Comparison of ENCODE assay signal across 8 mouse cellular contexts in genomic region chr1:134513312-134513860, GRCm38 (mm10). TPM values are rescaled to one million over a fixed set of nuclear protein-coding genes. Genes with fewer than 3 reads are reported as not detected.
DNase-seq lines count a peak whose midpoint lies in the region; ATAC-seq and TF ChIP-seq lines count a peak whose summit lies in the region.

No protein-coding gene starts in this region.

- H3K4me1 ChIP-seq in embryonic facial prominence, embryonic 11.5 days (ENCODE audit: control insufficient read depth, insufficient read depth, low read length): peaks cover 4% of the 10 kb centered on the region
- H3K4me1 ChIP-seq in limb, embryonic 14.5 days (ENCODE audit: control insufficient read depth, insufficient read depth, low read length): peaks cover 19% of the 10 kb centered on the region
- H3K4me1 ChIP-seq in midbrain, embryonic 14.5 days (ENCODE audit: control insufficient read depth, insufficient read depth, low read length): 0 out of 2 replicates have a peak, but pooled peaks cover 6% of the 10 kb centered on the region

- no peaks in the 10 kb centered on the region for H3K36me3 ChIP-seq in embryonic facial prominence, embryonic 11.5 days (replicated peaks; ENCODE audit: control insufficient read depth, insufficient read depth, low read depth, low read length)
- H3K36me3 ChIP-seq in limb, embryonic 14.5 days (ENCODE audit: control insufficient read depth, insufficient read depth, low read length): peaks cover 9% of the 10 kb centered on the region
- peaks cover under 1% of the 10 kb centered on the region; the same call in 1 of the 2 replicates for H3K36me3 ChIP-seq in midbrain, embryonic 14.5 days (ENCODE audit: control insufficient read depth, insufficient read depth, low read length)

- peak; percentile 23 for DNase-seq in kidney, adult 18-20 months
- DNase-seq in kidney, adult 11 months: no peak
- DNase-seq in embryonic facial prominence, embryonic 11.5 days (ENCODE audit: low spot score): peak; percentile 54
- peak; percentile 26 to 37 for DNase-seq in heart, postnatal 36 days
- DNase-seq in limb, embryonic 14.5 days (ENCODE audit: low spot score): peak; percentile 24
- peak; percentile 62 for DNase-seq in midbrain, embryonic 14.5 days
- peak; percentile 50 to 69 for DNase-seq in urinary bladder, postnatal 4 days (ENCODE audit: low spot score in 2 of 2)
- no peak for DNase-seq in thymus, postnatal 36 days

- TF ChIP-seq POLR2A in limb, embryonic 14.5 days (IDR thresholded peaks at IDR 0.05; ENCODE audit: borderline replicate concordance, extremely low read depth, insufficient read depth, insufficient read length): no peak

- ATAC-seq in embryonic facial prominence, embryonic 11.5 days (replicated peaks; ENCODE audit: insufficient number of reproducible peaks, low FRiP score, low TSS enrichment, low read depth): peak; percentile 57; the same call in 1 of the 2 replicates
- no peak for ATAC-seq in limb, embryonic 14.5 days (ENCODE audit: low FRiP score, low read depth)
- ATAC-seq in midbrain, embryonic 14.5 days (ENCODE audit: low FRiP score, low TSS enrichment): no peak

- peak overlapping the region; percentile 54 for H3K9ac ChIP-seq in embryonic facial prominence, embryonic 11.5 days (replicated peaks; ENCODE audit: low read length)
- H3K9ac ChIP-seq in limb, embryonic 14.5 days (ENCODE audit: low read depth, low read length, severe bottlenecking): peak overlapping the region; percentile 53
- peak overlapping the region; percentile 42 for H3K9ac ChIP-seq in midbrain, embryonic 14.5 days (replicated peaks; ENCODE audit: low read length)

- 2% methylated on average over 38 of the region's 38 CpGs for WGBS in embryonic facial prominence, embryonic 11.5 days
- WGBS in limb, embryonic 14.5 days: 2% methylated on average over 35 of the region's 38 CpGs
- WGBS in midbrain, embryonic 14.5 days: 1% methylated on average over 38 of the region's 38 CpGs

- peak overlapping the region; percentile 83 for H3K4me2 ChIP-seq in embryonic facial prominence, embryonic 11.5 days (ENCODE audit: low read depth, low read length)
- peak overlapping the region; percentile 66 for H3K4me2 ChIP-seq in limb, embryonic 14.5 days (replicated peaks; ENCODE audit: low read depth, low read length, severe bottlenecking)
- peak overlapping the region; percentile 59 for H3K4me2 ChIP-seq in midbrain, embryonic 14.5 days (ENCODE audit: low read length)

- H3K4me3 ChIP-seq in embryonic facial prominence, embryonic 11.5 days (ENCODE audit: low read depth, low read length): peak overlapping the region; percentile 42
- peak overlapping the region; percentile 37 for H3K4me3 ChIP-seq in limb, embryonic 14.5 days (replicated peaks; ENCODE audit: low read length)
- H3K4me3 ChIP-seq in midbrain, embryonic 14.5 days (replicated peaks; ENCODE audit: low read depth, low read length): peak overlapping the region; percentile 33

- intact Hi-C loops in heart, postnatal 36 days (cut with DNase I): no loop called here

- peaks cover 5% of the 10 kb centered on the region for H3K27me3 ChIP-seq in embryonic facial prominence, embryonic 11.5 days (ENCODE audit: control insufficient read depth, insufficient read depth, low read length)
- H3K27me3 ChIP-seq in limb, embryonic 14.5 days (ENCODE audit: control insufficient read depth, insufficient read depth, low read length): peaks cover 21% of the 10 kb centered on the region
- H3K27me3 ChIP-seq in midbrain, embryonic 14.5 days (ENCODE audit: control insufficient read depth, insufficient read depth, low read length): peaks cover 6% of the 10 kb centered on the region; the same call in 1 of the 2 replicates

- H3K27ac ChIP-seq in embryonic facial prominence, embryonic 11.5 days (replicated peaks; ENCODE audit: low read depth, low read length): no peak overlapping the region
- no peak overlapping the region for H3K27ac ChIP-seq in limb, embryonic 14.5 days (replicated peaks; ENCODE audit: low read depth, low read length)
- H3K27ac ChIP-seq in midbrain, embryonic 14.5 days (replicated peaks; ENCODE audit: low read depth, low read length): no peak overlapping the region

- H3K9me3 ChIP-seq in embryonic facial prominence, embryonic 11.5 days (replicated peaks; ENCODE audit: control insufficient read depth, low read length): no peaks in the 10 kb centered on the region
- no peaks in the 10 kb centered on the region for H3K9me3 ChIP-seq in limb, embryonic 14.5 days (ENCODE audit: control insufficient read depth, low read length)
- no peaks in the 10 kb centered on the region for H3K9me3 ChIP-seq in midbrain, embryonic 14.5 days (ENCODE audit: control insufficient read depth, low read length)

RNA-seq across cellular contexts. Expression of gene Rabif, which starts 18.9 kb away (rescaled TPM):
- polyA plus RNA-seq in embryonic facial prominence, embryonic 11.5 days (2014; fragmentation: Nextera tagmentation; extraction: Ambion mirVana): 43.7 and 47.8 TPM in 2 replicates
- total RNA-seq in heart, postnatal 36 days (2021): 1 to 10 TPM; 8.9 to 9.8 TPM
- 25.2 and 26.5 TPM in 2 replicates for polyA plus RNA-seq in limb, embryonic 14.5 days (2012; rRNA removed)
- polyA plus RNA-seq in limb, embryonic 14.5 days (2014; fragmentation: Nextera tagmentation; extraction: Ambion mirVana): 39.8 and 44.3 TPM in 2 replicates
- 69.4 and 75.3 TPM in 2 replicates for polyA plus RNA-seq in midbrain, embryonic 14.5 days (2014; fragmentation: Nextera tagmentation; extraction: Ambion mirVana)

RNA-seq across cellular contexts. Expression of gene Mgat4e, which starts 36.1 kb away (rescaled TPM):
- not detected in 2 replicates for polyA plus RNA-seq in embryonic facial prominence, embryonic 11.5 days (2014; fragmentation: Nextera tagmentation; extraction: Ambion mirVana)
- not detected for total RNA-seq in heart, postnatal 36 days (2021)
- polyA plus RNA-seq in limb, embryonic 14.5 days (2012; rRNA removed): 0.10 and 0.15 TPM in 2 replicates
- not detected in 2 replicates for polyA plus RNA-seq in limb, embryonic 14.5 days (2014; fragmentation: Nextera tagmentation; extraction: Ambion mirVana)
- polyA plus RNA-seq in midbrain, embryonic 14.5 days (2014; fragmentation: Nextera tagmentation; extraction: Ambion mirVana): not detected in 2 replicates

RNA-seq across cellular contexts. Expression of gene Kdm5b, which starts 46.6 kb away (rescaled TPM):
- polyA plus RNA-seq in embryonic facial prominence, embryonic 11.5 days (2014; fragmentation: Nextera tagmentation; extraction: Ambion mirVana): 83.6 and 84.0 TPM in 2 replicates
- 10 to 100 TPM; 17.2 to 17.7 TPM for total RNA-seq in heart, postnatal 36 days (2021)
- 38.1 TPM in 2 replicates for polyA plus RNA-seq in limb, embryonic 14.5 days (2012; rRNA removed)
- 83.5 and 100 TPM in 2 replicates for polyA plus RNA-seq in limb, embryonic 14.5 days (2014; fragmentation: Nextera tagmentation; extraction: Ambion mirVana)
- 79.7 and 111 TPM in 2 replicates for polyA plus RNA-seq in midbrain, embryonic 14.5 days (2014; fragmentation: Nextera tagmentation; extraction: Ambion mirVana)

RNA-seq across cellular contexts. Expression of gene Klhl12, which starts 58.1 kb away (rescaled TPM):
- polyA plus RNA-seq in embryonic facial prominence, embryonic 11.5 days (2014; fragmentation: Nextera tagmentation; extraction: Ambion mirVana): 33.8 and 35.3 TPM in 2 replicates
- 10 to 100 TPM; 20.3 to 21.5 TPM for total RNA-seq in heart, postnatal 36 days (2021)
- polyA plus RNA-seq in limb, embryonic 14.5 days (2012; rRNA removed): 19.3 and 21.4 TPM in 2 replicates
- polyA plus RNA-seq in limb, embryonic 14.5 days (2014; fragmentation: Nextera tagmentation; extraction: Ambion mirVana): 21.6 and 23.7 TPM in 2 replicates
- 19.6 and 34.4 TPM in 2 replicates for polyA plus RNA-seq in midbrain, embryonic 14.5 days (2014; fragmentation: Nextera tagmentation; extraction: Ambion mirVana)

Comparison
In these comparisons a context has a peak if more than half of its experiments do, and no peak if none do; other contexts are left out.
1. DNase-seq: peak in kidney, adult 18-20 months (single experiment), embryonic facial prominence, embryonic 11.5 days (single experiment), heart, postnatal 36 days (2 of 2), limb, embryonic 14.5 days (single experiment), midbrain, embryonic 14.5 days (single experiment) and urinary bladder, postnatal 4 days (2 of 2); none in kidney, adult 11 months (single experiment) and thymus, postnatal 36 days (0 of 2).
2. Peak in every context shown above with its lines, with median percentiles within 50 percentile points of each other: H3K4me2 ChIP-seq, H3K4me3 ChIP-seq and H3K9ac ChIP-seq.